Mouse (Mus musculus): ENCODE results near the gene Ccdc89. TPM values are rescaled to one million over a fixed set of nuclear protein-coding genes. Genes with fewer than 3 reads are reported as not detected.

The Ccdc89 gene
- polyA plus RNA-seq, 2 experiments = 0.13 TPM; not detected in 1

DNA sequence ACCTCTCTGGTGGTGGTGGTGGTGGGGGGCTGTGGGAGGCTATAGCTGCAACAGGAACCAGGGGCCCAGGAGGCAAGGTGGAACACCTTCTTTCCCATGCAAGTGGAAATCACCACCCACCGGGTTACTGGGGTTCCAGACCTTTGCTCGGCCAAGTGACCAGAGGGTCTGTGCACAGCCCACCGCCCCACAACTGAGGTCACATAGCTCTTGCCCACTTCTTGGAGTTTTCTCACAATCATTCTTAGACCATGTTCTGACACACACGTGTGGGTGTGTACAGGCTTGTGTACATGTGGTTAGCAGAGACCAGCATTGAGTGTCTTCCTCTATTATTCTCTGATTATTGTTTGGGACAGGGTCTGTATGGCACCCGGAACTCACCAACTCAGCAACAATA lies 35.1 kb downstream of the Ccdc89 start:
- DNase-seq (ENCODE audit: low read depth in 3 of 3, low spot score in 3 of 3) = no peak
- 70% methylated on average over 5 of the region's 5 CpGs for WGBS (ENCODE audit: insufficient replicate concordance)
- Histone ChIP-seq H3K4me3 (ENCODE audit: insufficient read depth in 1 of 2, low read depth in 2 of 2, low read length in 2 of 2) (no peak overlapping the region), H3K9me3 (ENCODE audit: control insufficient read depth, low read length) (no peaks in the 10 kb centered on the region), H3K4me1 (replicated peaks; ENCODE audit: control insufficient read depth in 2 of 2, insufficient read depth in 2 of 2, low read length in 1 of 2) (peaks cover 6 to 9% of the 10 kb centered on the region in 2 experiments; a peak in 3 of 4 replicates), H3K4me2 (ENCODE audit: low read depth) (no peak overlapping the region), H3K27ac (no peak overlapping the region), H3K9ac (replicated peaks) (no peak overlapping the region), H3K36me3 (replicated peaks; ENCODE audit: control insufficient read depth, insufficient read depth, low read depth) (no peaks in the 10 kb centered on the region), H3K27me3 (ENCODE audit: control insufficient read depth, insufficient read depth, low read length) (no peaks in the 10 kb centered on the region)
- TF ChIP-seq CTCF (IDR thresholded peaks at IDR 0.05; ENCODE audit: low read depth) (no peak), EP300 (IDR thresholded peaks at IDR 0.05; ENCODE audit: low read depth) (no peak)
- ATAC-seq (ENCODE audit: insufficient read depth) = no peak

DNA sequence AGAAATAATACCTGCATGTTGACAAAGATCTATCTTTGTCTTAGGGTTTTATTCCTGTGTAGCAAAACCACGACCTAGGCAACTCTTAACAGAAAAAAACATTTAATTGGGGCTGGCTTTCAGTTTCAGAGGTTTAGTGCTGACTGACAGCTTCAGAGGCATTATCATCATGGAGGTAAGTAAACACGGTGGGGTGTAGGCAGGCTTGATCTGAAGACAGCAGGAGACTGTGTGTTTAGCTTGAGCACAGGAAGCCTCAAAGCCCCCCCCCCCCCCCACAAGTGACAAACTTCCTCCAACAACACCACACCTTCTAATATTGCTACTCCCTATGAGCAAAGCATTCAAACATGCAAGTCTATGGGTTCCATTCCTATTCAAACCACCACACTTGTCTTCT lies 47.1 kb downstream of the Ccdc89 start:
- no peak for DNase-seq (ENCODE audit: low read depth in 3 of 3, low spot score in 3 of 3)
- TF ChIP-seq CTCF (IDR thresholded peaks at IDR 0.05; ENCODE audit: low read depth) (no peak), EP300 (IDR thresholded peaks at IDR 0.05; ENCODE audit: low read depth) (no peak)
- H3K9me3 ChIP-seq (ENCODE audit: control insufficient read depth, low read length) = no peaks in the 10 kb centered on the region
- 33% methylated on average over 2 of the region's 2 CpGs for WGBS (ENCODE audit: insufficient replicate concordance)
- ATAC-seq (ENCODE audit: insufficient read depth) = no peak
- H3K27me3 ChIP-seq (ENCODE audit: control insufficient read depth, insufficient read depth, low read length) = peaks cover 2% of the 10 kb centered on the region; the same call in 1 of the 2 replicates
- peaks cover 8 to 11% of the 10 kb centered on the region in 2 experiments for H3K4me1 ChIP-seq (replicated peaks; ENCODE audit: control insufficient read depth in 2 of 2, insufficient read depth in 2 of 2, low read length in 1 of 2)
- no peak overlapping the region for H3K27ac ChIP-seq
- H3K4me2 ChIP-seq (ENCODE audit: low read depth) = no peak overlapping the region
- peaks cover 2% of the 10 kb centered on the region; the same call in 1 of the 2 replicates for H3K36me3 ChIP-seq (replicated peaks; ENCODE audit: control insufficient read depth, insufficient read depth, low read depth)
- no peak overlapping the region for H3K4me3 ChIP-seq (ENCODE audit: insufficient read depth in 1 of 2, low read depth in 2 of 2, low read length in 2 of 2)
- no peak overlapping the region for H3K9ac ChIP-seq (replicated peaks)

DNA sequence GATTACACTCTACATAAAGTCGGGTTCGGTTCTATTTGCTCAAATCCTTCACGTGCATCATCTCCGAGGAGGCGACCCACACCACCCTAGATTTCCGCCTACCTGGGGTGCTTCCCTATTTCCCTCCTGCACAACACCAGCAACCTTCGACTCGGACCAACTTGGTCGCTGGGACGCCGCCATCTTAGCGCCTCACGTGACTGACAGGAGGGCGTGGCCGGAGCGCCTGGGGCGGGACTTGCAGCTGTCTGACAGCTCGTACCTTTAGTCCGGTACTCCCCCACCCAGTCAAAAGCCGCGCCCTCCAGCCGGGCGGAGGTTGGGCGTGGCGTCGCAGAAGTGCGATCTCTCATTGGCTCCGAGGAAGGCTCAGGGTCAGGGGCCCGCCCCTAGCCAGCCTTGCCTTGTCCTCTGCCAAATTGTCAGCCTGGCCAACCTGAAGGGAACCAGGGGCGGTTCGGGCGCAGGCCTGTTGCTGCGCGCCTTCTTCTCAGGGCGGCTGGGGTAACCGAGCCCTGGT lies 49.5 kb downstream of the Ccdc89 start, which contains the start of gene Tmem126b:
Tmem126b (minus strand) TSS at position 209 of the 520 bp plus-strand sequence.
- no peak for TF ChIP-seq EP300 (IDR thresholded peaks at IDR 0.05; ENCODE audit: low read depth)
- no peak for TF ChIP-seq CTCF (IDR thresholded peaks at IDR 0.05; ENCODE audit: low read depth)
- Histone ChIP-seq H3K4me3 (ENCODE audit: insufficient read depth in 1 of 2, low read depth in 2 of 2, low read length in 2 of 2) (peak within 1 kb of the TSS; percentile 70 to 93), H3K9me3 (ENCODE audit: control insufficient read depth, low read length) (no peaks in the 10 kb centered on the region), H3K4me1 (replicated peaks; ENCODE audit: control insufficient read depth in 2 of 2, insufficient read depth in 2 of 2, low read length in 1 of 2) (peaks cover 8 to 11% of the 10 kb centered on the region in 2 experiments), H3K4me2 (ENCODE audit: low read depth) (peak within 1 kb of the TSS; percentile 98), H3K27ac (peak within 1 kb of the TSS; percentile 28), H3K9ac (replicated peaks) (peak within 1 kb of the TSS; percentile 74), H3K36me3 (replicated peaks; ENCODE audit: control insufficient read depth, insufficient read depth, low read depth) (no peaks in the 10 kb centered on the region), H3K27me3 (ENCODE audit: control insufficient read depth, insufficient read depth, low read length) (peaks cover 2% of the 10 kb centered on the region; the same call in 1 of the 2 replicates)
- WGBS (ENCODE audit: insufficient replicate concordance) = 0% methylated on average over 36 of the region's 36 CpGs
- DNase-seq (ENCODE audit: low read depth in 3 of 3, low spot score in 3 of 3) = peak; percentile 97 to 98 (median 98)
- peak; percentile 100 for ATAC-seq (ENCODE audit: insufficient read depth)

DNA sequence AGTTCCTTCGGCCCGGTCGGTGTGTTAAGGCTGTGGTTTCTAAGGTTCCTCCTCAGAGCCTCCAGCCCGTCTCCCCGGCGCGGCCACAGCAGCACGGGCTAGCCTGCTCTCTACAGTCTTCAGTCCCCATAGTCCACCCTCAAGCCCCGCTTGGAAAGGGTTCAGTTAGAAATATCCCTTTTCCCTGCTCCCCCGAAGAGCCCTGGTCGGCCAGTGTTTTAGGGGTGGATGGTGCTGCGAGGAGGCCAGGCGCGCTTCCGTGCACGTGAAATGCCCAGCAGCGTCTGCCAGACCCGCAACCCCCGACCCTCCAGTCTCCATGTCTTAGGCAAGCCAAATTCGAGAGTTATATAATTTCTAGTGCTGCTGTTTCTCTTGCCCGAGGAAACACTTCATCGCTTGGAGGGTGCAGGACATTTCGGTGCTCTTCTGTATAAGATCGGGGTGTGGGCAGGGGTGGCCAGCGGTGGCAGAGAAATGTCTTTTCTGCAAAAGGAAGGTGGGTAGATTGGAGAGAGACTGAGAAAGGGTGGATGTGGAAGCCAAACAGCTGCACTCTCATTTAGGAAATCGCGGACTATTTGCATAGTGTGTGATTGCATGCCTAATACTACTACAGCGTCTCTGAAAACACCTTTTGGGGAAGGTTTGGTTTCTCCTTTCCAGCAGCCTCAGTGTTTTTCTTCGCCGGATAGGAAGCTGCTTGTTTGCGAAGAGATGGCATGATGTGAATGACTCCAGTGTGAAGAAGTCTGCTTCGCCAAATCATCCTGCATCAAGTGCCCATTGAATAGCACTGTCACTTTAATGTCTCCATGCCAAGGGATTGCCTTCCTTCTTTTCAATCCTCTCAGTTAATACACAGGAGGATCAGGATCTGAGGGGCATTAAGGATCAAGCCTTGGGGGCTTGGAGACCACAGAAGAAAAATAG lies 50.2 kb downstream of the Ccdc89 start, which contains the start of gene Dlg2:
Dlg2 (plus strand) TSS at position 360 of the 933 bp plus-strand sequence.
- TF ChIP-seq EP300 (IDR thresholded peaks at IDR 0.05; ENCODE audit: low read depth) (no peak), CTCF (IDR thresholded peaks at IDR 0.05; ENCODE audit: low read depth) (no peak)
- H3K27me3 ChIP-seq (ENCODE audit: control insufficient read depth, insufficient read depth, low read length) = peaks cover 2% of the 10 kb centered on the region; the same call in 1 of the 2 replicates
- DNase-seq (ENCODE audit: low read depth in 3 of 3, low spot score in 3 of 3) = no peak
- H3K4me3 ChIP-seq (ENCODE audit: insufficient read depth in 1 of 2, low read depth in 2 of 2, low read length in 2 of 2) = peak within 1 kb of the TSS; percentile 70 to 93
- peaks cover 8 to 11% of the 10 kb centered on the region in 2 experiments for H3K4me1 ChIP-seq (replicated peaks; ENCODE audit: control insufficient read depth in 2 of 2, insufficient read depth in 2 of 2, low read length in 1 of 2)
- no peaks in the 10 kb centered on the region for H3K36me3 ChIP-seq (replicated peaks; ENCODE audit: control insufficient read depth, insufficient read depth, low read depth)
- peak within 1 kb of the TSS; percentile 74 for H3K9ac ChIP-seq (replicated peaks)
- no peaks in the 10 kb centered on the region for H3K9me3 ChIP-seq (ENCODE audit: control insufficient read depth, low read length)
- H3K27ac ChIP-seq = peak within 1 kb of the TSS; percentile 28
- no peak for ATAC-seq (ENCODE audit: insufficient read depth)
- H3K4me2 ChIP-seq (ENCODE audit: low read depth) = peak within 1 kb of the TSS; percentile 98
- under 1% methylated on average over 32 of the region's 32 CpGs for WGBS (ENCODE audit: insufficient replicate concordance)

Other genes starting within 250 kb of the Ccdc89 start
- gene Ccdc83, start 160.8 kb upstream of the Ccdc89 start, polyA plus RNA-seq (2012; rRNA removed) = not detected in 2 replicates
- gene Ccdc83, start 160.8 kb upstream of the Ccdc89 start, polyA plus RNA-seq (2014; fragmentation: Nextera tagmentation; extraction: Ambion mirVana) = not detected in 2 replicates
- 0.38 and 0.45 TPM in 2 replicates for gene Sytl2, start 124.3 kb upstream of the Ccdc89 start, polyA plus RNA-seq (2012; rRNA removed)
- 0.38 and 0.64 TPM in 2 replicates for gene Sytl2, start 124.3 kb upstream of the Ccdc89 start, polyA plus RNA-seq (2014; fragmentation: Nextera tagmentation; extraction: Ambion mirVana)
- 25.2 and 37.8 TPM in 2 replicates for gene Crebzf, start 16.2 kb downstream of the Ccdc89 start, polyA plus RNA-seq (2012; rRNA removed)
- 15.1 and 16.2 TPM in 2 replicates for gene Crebzf, start 16.2 kb downstream of the Ccdc89 start, polyA plus RNA-seq (2014; fragmentation: Nextera tagmentation; extraction: Ambion mirVana)
- gene Tmem126a, start 30.7 kb downstream of the Ccdc89 start, polyA plus RNA-seq (2012; rRNA removed) = 13.3 and 17.0 TPM in 2 replicates
- 45.9 and 47.7 TPM in 2 replicates for gene Tmem126a, start 30.7 kb downstream of the Ccdc89 start, polyA plus RNA-seq (2014; fragmentation: Nextera tagmentation; extraction: Ambion mirVana)
- 3.3 and 5.6 TPM in 2 replicates for gene Tmem126b, start 49.4 kb downstream of the Ccdc89 start, polyA plus RNA-seq (2012; rRNA removed)
- gene Tmem126b, start 49.4 kb downstream of the Ccdc89 start, polyA plus RNA-seq (2014; fragmentation: Nextera tagmentation; extraction: Ambion mirVana) = 11.2 and 11.8 TPM in 2 replicates
- gene Dlg2, start 50.1 kb downstream of the Ccdc89 start, polyA plus RNA-seq (2012; rRNA removed) = 0.44 and 0.45 TPM in 2 replicates
- 0.33 and 0.51 TPM in 2 replicates for gene Dlg2, start 50.1 kb downstream of the Ccdc89 start, polyA plus RNA-seq (2014; fragmentation: Nextera tagmentation; extraction: Ambion mirVana)

All from liver, embryonic 14.5 days (tissue).